Mouse (Mus musculus) neural tube, embryonic 14.5 days (tissue): ENCODE measurements around the gene Cabp1. TPM values are rescaled to one million over a fixed set of nuclear protein-coding genes. Genes with fewer than 3 reads are reported as not detected.

ENCODE experiments used
- ATAC-seq: fragments of 200-750 bp; cut with Nextera tagmentation; 2 replicates; pipeline ENCODE4 v1.8.0; 2017; ENCODE audit warnings: low read depth, mild to moderate bottlenecking, moderate TSS enrichment, moderate library complexity
- H3K27ac ChIP-seq: fragments of 300-500 bp; sonication (generic); 2 replicates; pipeline ENCODE4 v1.5.1; 2014; ENCODE audit warnings: low read depth, mild to moderate bottlenecking, control low read depth, low read length, moderate library complexity, mixed read lengths
- H3K27me3 ChIP-seq: fragments of 300-500 bp; sonication (generic); 2 replicates; pipeline ENCODE4 v1.6.1; 2014; ENCODE audit warnings: low read length; ENCODE audit not compliant: control insufficient read depth, insufficient read depth
- H3K36me3 ChIP-seq: fragments of 300-500 bp; sonication (generic); 2 replicates; pipeline ENCODE4 v1.6.1; 2014; ENCODE audit warnings: low read length, mixed read lengths; ENCODE audit not compliant: control insufficient read depth, insufficient read depth
- H3K4me1 ChIP-seq: fragments of 300-500 bp; sonication (generic); 2 replicates; pipeline ENCODE4 v1.6.1; 2014; ENCODE audit warnings: low read length; ENCODE audit not compliant: control insufficient read depth, insufficient read depth
- H3K4me2 ChIP-seq: fragments of 300-500 bp; sonication (generic); 2 replicates; pipeline ENCODE4 v1.6.1; 2014; ENCODE audit warnings: mild to moderate bottlenecking, low read depth, low read length, control low read depth
- H3K4me3 ChIP-seq: fragments of 300-500 bp; sonication (generic); 2 replicates; pipeline ENCODE4 v1.5.1; 2014; ENCODE audit warnings: low read depth, low read length, control low read depth, mixed read lengths
- H3K9ac ChIP-seq: fragments of 300-500 bp; sonication (generic); replicated peaks from 2 replicates; pipeline ENCODE4 v1.6.1; 2014; ENCODE audit warnings: low read depth, mild to moderate bottlenecking, control low read depth, low read length, mixed read lengths
- H3K9me3 ChIP-seq: fragments of 300-500 bp; sonication (generic); 2 replicates; pipeline ENCODE4 v1.6.1; 2016; ENCODE audit warnings: low read length; ENCODE audit not compliant: control insufficient read depth
- WGBS: fragments of 180-500 bp; shearing (Covaris S2); extraction: QIAGEN DNeasy Blood & Tissue Kit; methylation state at CpG from one replicate; pipeline ENCODE4 v1.1.7; 2014; 5-methylcytosine and 5-hydroxymethylcytosine counted together
- polyA plus RNA-seq: library from polyadenylated mRNA; unstranded; fragments of >200 nt; fragmentation: Nextera tagmentation; extraction: Ambion mirVana; gene quantifications from 2 replicates; pipeline ENCODE4 v1.2.1, GENCODE M21; 2014

The Cabp1 gene
- polyA plus RNA-seq, 1 experiment from 2014 or later, result 28.1 TPM

- H3K9ac ChIP-seq, result no peak overlapping the region
Measured at GRCm38 (mm10) chr5:115127421-115128179, 66.6 kb downstream of the Cabp1 start.

GRCm38 (mm10) chr5:115126578-115127312 lies 67.4 kb downstream of the Cabp1 start:
- no peaks in the 10 kb centered on the region for H3K27me3 ChIP-seq
- H3K36me3 ChIP-seq, result peaks cover 39% of the 10 kb centered on the region
- H3K9me3 ChIP-seq, result no peaks in the 10 kb centered on the region
- H3K9ac ChIP-seq, result no peak overlapping the region
- no peak overlapping the region for H3K4me2 ChIP-seq
- WGBS, result 92% methylated on average over 28 of the region's 28 CpGs
- ATAC-seq, result no peak
- peaks cover 3% of the 10 kb centered on the region; the same call in 1 of the 2 replicates for H3K4me1 ChIP-seq
- no peak overlapping the region for H3K4me3 ChIP-seq
- H3K27ac ChIP-seq, result no peak overlapping the region

More at GRCm38 (mm10) chr5:115127421-115128179, 66.6 kb downstream of the Cabp1 start:
- Histone ChIP-seq H3K4me3 (no peak overlapping the region), H3K9me3 (no peaks in the 10 kb centered on the region), H3K36me3 (peaks cover 39% of the 10 kb centered on the region), H3K4me2 (no peak overlapping the region), H3K27me3 (no peaks in the 10 kb centered on the region), H3K4me1 (peaks cover 3% of the 10 kb centered on the region; the same call in 1 of the 2 replicates), H3K27ac (no peak overlapping the region)
- 93% methylated on average over 22 of the region's 22 CpGs for WGBS
- no peak for ATAC-seq

GRCm38 (mm10) chr5:115125211-115125871 lies 68.8 kb downstream of the Cabp1 start:
- Histone ChIP-seq H3K4me2 (no peak overlapping the region), H3K27me3 (no peaks in the 10 kb centered on the region), H3K4me3 (no peak overlapping the region), H3K9me3 (no peaks in the 10 kb centered on the region), H3K36me3 (peaks cover 39% of the 10 kb centered on the region), H3K27ac (peak overlapping the region; percentile 28; the same call in 1 of the 2 replicates), H3K9ac (no peak overlapping the region), H3K4me1 (peaks cover 3% of the 10 kb centered on the region; the same call in 1 of the 2 replicates)
- peak; percentile 82 for ATAC-seq
- WGBS, result 20% methylated on average over 24 of the region's 24 CpGs

GRCm38 (mm10) chr5:115124690-115125089 lies 69.5 kb downstream of the Cabp1 start:
- H3K4me2 ChIP-seq, result no peak overlapping the region
- H3K27ac ChIP-seq, result no peak overlapping the region
- ATAC-seq, result no peak
- no peak overlapping the region for H3K9ac ChIP-seq
- peaks cover 36% of the 10 kb centered on the region for H3K36me3 ChIP-seq
- peaks cover 3% of the 10 kb centered on the region; the same call in 1 of the 2 replicates for H3K4me1 ChIP-seq
- no peak overlapping the region for H3K4me3 ChIP-seq
- no peaks in the 10 kb centered on the region for H3K27me3 ChIP-seq
- 95% methylated on average over 6 of the region's 6 CpGs for WGBS
- no peaks in the 10 kb centered on the region for H3K9me3 ChIP-seq

- no peak overlapping the region for H3K9ac ChIP-seq
- H3K36me3 ChIP-seq, result peaks cover 5% of the 10 kb centered on the region; the same call in 1 of the 2 replicates
- no peak overlapping the region for H3K27ac ChIP-seq
- no peak overlapping the region for H3K4me2 ChIP-seq
- H3K4me1 ChIP-seq, result peaks cover 5% of the 10 kb centered on the region; the same call in 1 of the 2 replicates
- H3K27me3 ChIP-seq, result no peaks in the 10 kb centered on the region
- no peaks in the 10 kb centered on the region for H3K9me3 ChIP-seq
- no peak overlapping the region for H3K4me3 ChIP-seq
- no peak for ATAC-seq
- 52% methylated on average over 5 of the region's 5 CpGs for WGBS
Measured at GRCm38 (mm10) chr5:115120978-115121377, 73.2 kb downstream of the Cabp1 start.

GRCm38 (mm10) chr5:115118961-115119570 lies 75.1 kb downstream of the Cabp1 start, which contains the start of gene Acads:
TSS of gene Acads (minus strand) at chr5:115119346.
- Histone ChIP-seq H3K27ac (no peak within 1 kb of the TSS), H3K9ac (peak within 1 kb of the TSS; percentile 63)

More at GRCm38 (mm10) chr5:115118961-115119570, 75.1 kb downstream of the Cabp1 start, which contains the start of gene Acads:
- under 1% methylated on average over 37 of the region's 39 CpGs for WGBS
- 0 out of 2 replicates have a peak, but pooled peaks cover 3% of the 10 kb centered on the region for H3K4me1 ChIP-seq
- H3K9me3 ChIP-seq, result no peaks in the 10 kb centered on the region
- peak within 1 kb of the TSS; percentile 54 for H3K4me3 ChIP-seq
- H3K36me3 ChIP-seq, result 0 out of 2 replicates have a peak, but pooled peaks cover 3% of the 10 kb centered on the region
- peak within 1 kb of the TSS; percentile 72 for H3K4me2 ChIP-seq
- peak; percentile 80 for ATAC-seq
- no peaks in the 10 kb centered on the region for H3K27me3 ChIP-seq

Other genes with a start within 250 kb of the Cabp1 start
- 0.11 TPM in 1 of 2 replicates, not detected in the other for gene Hnf1a, start 223.3 kb downstream of the Cabp1 start, polyA plus RNA-seq
- 32.7 and 33.4 TPM in 2 replicates for gene Sppl3, start 183.2 kb downstream of the Cabp1 start, polyA plus RNA-seq
- gene Gm10401, start 96.1 kb downstream of the Cabp1 start, polyA plus RNA-seq, result 53.0 and 60.9 TPM in 2 replicates
- 11.3 and 11.7 TPM in 2 replicates for gene Acads, start 75.0 kb downstream of the Cabp1 start, polyA plus RNA-seq
- gene Unc119b, start 59.4 kb downstream of the Cabp1 start, polyA plus RNA-seq, result 27.9 and 33.9 TPM in 2 replicates
- 23.9 and 26.2 TPM in 2 replicates for gene Mlec, start 36.2 kb downstream of the Cabp1 start, polyA plus RNA-seq
- 116 and 121 TPM in 2 replicates for gene Pop5, start 41.5 kb upstream of the Cabp1 start, polyA plus RNA-seq
- 94.0 and 116 TPM in 2 replicates for gene Rnf10, start 78.5 kb upstream of the Cabp1 start, polyA plus RNA-seq
- 58.5 and 61.8 TPM in 2 replicates for gene Coq5, start 85.3 kb upstream of the Cabp1 start, polyA plus RNA-seq
- 1,143 and 1,163 TPM in 2 replicates for gene Dynll1, start 106.6 kb upstream of the Cabp1 start, polyA plus RNA-seq
- gene Srsf9, start 132.8 kb upstream of the Cabp1 start, polyA plus RNA-seq, result 123 and 140 TPM in 2 replicates
- 45.4 and 53.5 TPM in 2 replicates for gene Gatc, start 146.8 kb upstream of the Cabp1 start, polyA plus RNA-seq
- 54.5 and 59.2 TPM in 2 replicates for gene Triap1, start 146.8 kb upstream of the Cabp1 start, polyA plus RNA-seq
- gene Cox6a1, start 154.6 kb upstream of the Cabp1 start, polyA plus RNA-seq, result 1,051 and 1,284 TPM in 2 replicates
- gene Msi1, start 235.2 kb upstream of the Cabp1 start, polyA plus RNA-seq, result 55.1 and 55.4 TPM in 2 replicates